Mouse (Mus musculus): Measurements from ENCODE around the gene Plch1.

Plch1 gene

GRCm38 (mm10) chr3:63899309-63899695, at the start of gene Plch1:
TSS of gene Plch1 (minus strand) at chr3:63899472.
- DNase-seq (ENCODE audit: low spot score in 2 of 2) = peak; percentile 23 to 42

- peak in 1 of 2 experiments; percentile 19 for DNase-seq (ENCODE audit: low spot score in 2 of 2)
Observed at GRCm38 (mm10) chr3:63941204-63941850, 42.1 kb upstream of the Plch1 start.

GRCm38 (mm10) chr3:63938928-63939327, 39.7 kb upstream of the Plch1 start:
- DNase-seq (ENCODE audit: low spot score in 2 of 2) = no peak

DNA sequence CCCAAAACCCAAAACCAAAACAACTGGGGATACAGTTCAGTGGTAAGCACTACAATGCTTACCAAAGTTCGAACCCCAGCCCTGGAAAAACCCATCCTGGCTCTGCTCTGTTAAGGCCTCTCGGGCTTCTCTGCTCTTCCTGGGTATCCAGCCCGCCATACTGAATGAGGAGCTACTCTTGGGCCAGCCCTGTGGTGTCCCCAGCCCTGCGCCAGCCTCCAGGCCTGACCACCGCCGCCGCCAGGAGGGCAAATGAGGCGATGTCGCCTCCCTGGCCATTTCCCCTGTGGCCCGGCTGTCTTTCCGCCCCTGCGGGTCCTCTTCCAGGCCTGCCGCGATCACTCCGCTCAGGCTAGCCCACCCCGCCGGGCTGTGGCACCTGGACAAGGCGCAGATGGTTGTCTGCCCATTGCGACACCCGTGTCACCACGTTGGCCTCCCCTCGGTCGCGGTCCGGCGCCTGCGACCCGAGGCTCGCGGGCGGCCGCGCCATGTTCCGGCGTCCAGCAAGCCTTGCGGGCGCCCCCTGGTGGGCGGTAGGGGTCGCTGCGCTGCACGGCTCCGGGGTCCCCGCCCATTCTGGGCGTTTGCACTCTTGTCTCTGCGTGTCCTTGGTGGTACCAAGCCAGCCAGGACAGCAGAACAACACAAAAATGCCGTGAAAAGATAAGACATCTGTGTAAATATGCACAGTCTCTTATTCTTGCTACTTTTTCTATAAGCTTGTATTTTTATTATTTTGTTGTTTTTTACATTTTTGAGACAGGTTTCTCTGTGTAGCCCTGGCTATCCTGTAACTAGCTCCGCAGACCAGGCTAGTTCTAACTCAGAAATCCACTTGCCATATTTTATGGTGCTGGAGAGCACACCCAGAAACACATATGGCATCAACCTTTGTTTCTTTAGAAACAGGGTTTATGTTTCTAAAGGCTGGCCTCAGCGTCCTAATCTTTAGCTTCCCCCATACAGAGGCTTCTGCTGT, 29.9 kb upstream of the Plch1 start, which contains the start of gene E130311K13Rik:
E130311K13Rik (minus strand) TSS at position 595 of the 982 bp plus-strand sequence.
- peak; percentile 73 to 86 for DNase-seq (ENCODE audit: low spot score in 2 of 2)

DNA sequence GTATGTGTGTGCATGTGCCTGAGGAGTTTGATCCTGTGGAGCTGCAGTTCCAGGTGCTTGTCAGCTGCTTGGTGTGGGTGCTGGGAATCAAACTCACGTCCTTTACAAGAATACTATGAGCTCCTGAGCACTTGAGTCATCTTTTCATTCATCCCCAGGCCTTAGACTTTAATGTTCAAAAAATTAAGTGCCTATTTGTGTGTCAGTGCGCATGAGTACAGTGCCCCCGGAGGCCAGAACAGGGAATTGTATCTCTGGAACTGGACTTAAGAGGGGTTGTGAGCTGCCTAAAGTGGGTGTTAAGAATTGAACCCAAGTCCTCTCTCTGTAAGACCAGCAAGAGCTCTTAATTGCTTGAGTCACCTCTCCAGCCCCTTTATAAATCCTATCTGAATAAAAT, 20.4 kb upstream of the Plch1 start:
- no peak for DNase-seq (ENCODE audit: low spot score in 2 of 2)

GRCm38 (mm10) chr3:63910301-63910700, 11.0 kb upstream of the Plch1 start:
- no peak for DNase-seq (ENCODE audit: low spot score in 2 of 2)

DNA sequence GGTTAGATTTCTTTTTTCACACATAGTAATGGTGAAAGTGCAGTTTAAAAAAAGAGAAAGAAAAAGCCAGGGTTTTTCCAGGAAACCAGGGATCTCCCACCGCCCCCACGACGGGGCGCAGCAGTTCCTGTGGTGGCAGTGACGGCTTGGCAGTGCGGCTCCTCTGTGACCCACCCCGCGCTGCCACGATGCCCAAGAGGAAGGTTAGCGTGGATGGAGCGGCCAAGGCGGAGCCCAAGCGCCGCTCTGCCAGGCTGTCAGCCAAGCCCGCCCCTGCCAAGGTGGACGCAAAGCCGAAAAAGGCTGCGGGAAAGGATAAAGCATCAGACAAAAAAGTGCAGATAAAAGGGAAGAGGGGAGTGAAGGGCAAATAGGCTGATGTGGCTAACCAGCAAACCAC, 6.0 kb upstream of the Plch1 start:
- DNase-seq (ENCODE audit: low spot score in 2 of 2) = no peak

- no peak for DNase-seq (ENCODE audit: low spot score in 2 of 2)
Observed at GRCm38 (mm10) chr3:63904157-63904556, 4.9 kb upstream of the Plch1 start.

DNA sequence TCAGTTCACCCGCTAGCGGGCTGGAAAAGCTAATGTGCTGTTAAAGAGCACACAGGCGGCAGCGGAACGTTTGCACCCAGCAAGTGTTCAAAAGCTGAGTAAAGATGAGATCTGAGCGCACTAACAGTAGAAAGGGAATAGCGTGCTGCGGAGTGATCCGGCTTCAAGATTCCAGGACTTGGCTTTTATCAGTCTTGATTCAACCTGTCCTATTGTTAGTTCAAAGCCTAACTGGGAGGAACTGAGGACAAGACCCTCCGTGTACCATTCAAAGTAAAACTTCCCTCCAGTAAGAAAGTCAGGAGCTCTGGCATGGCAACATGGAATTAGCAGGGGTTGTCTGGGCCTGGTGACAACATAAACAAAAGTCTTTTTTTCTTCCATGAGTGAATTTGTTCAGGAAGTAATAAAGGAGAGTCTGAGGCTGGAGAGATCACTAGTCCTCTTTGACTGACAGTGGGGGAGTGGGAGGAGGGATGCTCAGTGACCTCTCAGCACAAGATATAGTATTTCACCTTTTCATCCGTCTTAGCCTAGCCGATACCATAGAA, 824 bp upstream of the Plch1 start:
- DNase-seq (ENCODE audit: low spot score in 2 of 2) = no peak

DNA sequence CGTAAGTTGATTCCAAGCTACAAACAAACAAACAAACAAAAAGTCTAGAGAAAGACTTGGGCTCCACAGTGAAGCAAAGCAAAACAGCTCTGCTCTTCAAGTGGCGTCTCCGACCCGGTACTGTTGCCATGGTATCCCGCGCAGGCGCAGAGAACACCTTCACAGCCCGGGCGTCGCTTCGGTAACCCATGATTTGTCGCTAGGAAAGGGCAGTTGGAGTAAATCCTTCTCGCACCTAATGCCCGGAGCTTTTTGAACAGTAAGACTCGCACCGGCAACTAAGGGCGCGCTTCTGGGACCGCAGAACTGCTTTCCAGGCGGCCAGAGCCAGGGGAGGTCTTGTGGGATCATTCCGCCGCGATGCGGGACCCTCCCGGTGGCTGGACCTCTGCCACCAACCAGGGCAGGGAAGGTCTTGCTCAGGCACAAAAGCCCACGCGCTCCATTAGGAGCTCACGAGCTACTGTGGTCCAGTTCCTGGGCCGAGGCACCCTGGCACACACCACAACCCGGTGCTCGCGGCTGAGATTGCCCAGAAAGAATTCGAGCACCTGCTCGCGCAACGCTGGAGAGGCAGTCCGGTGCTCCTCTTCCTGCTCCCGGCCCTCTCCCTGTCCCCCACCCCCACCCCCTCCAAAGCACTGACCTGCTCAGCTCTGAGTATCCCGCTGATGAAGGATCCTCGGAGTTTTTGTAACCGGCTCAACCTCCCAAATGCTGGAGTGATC, 527 bp downstream of the Plch1 start:
- DNase-seq (ENCODE audit: low spot score in 2 of 2) = peak; percentile 55 to 83

- no peak for DNase-seq (ENCODE audit: low spot score in 2 of 2)
Observed at GRCm38 (mm10) chr3:63897177-63897576, 2.1 kb downstream of the Plch1 start.

- DNase-seq (ENCODE audit: low spot score in 2 of 2) = no peak
Observed at GRCm38 (mm10) chr3:63896303-63896702, 3.0 kb downstream of the Plch1 start.

- DNase-seq (ENCODE audit: low spot score in 2 of 2) = no peak
Observed at GRCm38 (mm10) chr3:63895786-63896185, 3.5 kb downstream of the Plch1 start.

- DNase-seq (ENCODE audit: low spot score in 2 of 2) = no peak
Observed at GRCm38 (mm10) chr3:63893677-63894076, 5.6 kb downstream of the Plch1 start.

- no peak for DNase-seq (ENCODE audit: low spot score in 2 of 2)
Observed at GRCm38 (mm10) chr3:63892154-63892553, 7.1 kb downstream of the Plch1 start.

- no peak for DNase-seq (ENCODE audit: low spot score in 2 of 2)
Observed at GRCm38 (mm10) chr3:63881065-63881464, 18.2 kb downstream of the Plch1 start.

GRCm38 (mm10) chr3:63878995-63879666, 20.1 kb downstream of the Plch1 start:
- DNase-seq (ENCODE audit: low spot score in 2 of 2) = no peak

DNA sequence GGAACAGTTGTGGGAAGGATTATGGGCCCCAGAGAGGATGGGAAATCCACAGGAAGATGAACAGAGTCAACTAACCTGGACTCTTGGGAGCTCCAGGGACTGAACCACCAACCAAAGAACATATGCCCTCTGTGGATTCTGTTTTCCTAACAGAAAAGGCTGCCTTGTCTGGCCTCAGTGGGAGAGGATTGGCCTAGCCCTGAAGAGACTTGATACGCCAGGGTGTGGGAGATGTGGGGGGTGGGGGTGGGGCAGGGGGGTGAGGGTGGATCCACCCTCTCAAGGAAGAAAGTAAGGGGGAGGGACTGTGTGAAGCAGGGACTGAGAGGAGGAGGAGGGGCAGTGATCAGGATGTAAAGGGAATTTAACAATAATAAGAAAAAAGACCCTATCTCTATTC, 26.5 kb downstream of the Plch1 start:
- DNase-seq (ENCODE audit: low spot score in 2 of 2) = no peak

DNA sequence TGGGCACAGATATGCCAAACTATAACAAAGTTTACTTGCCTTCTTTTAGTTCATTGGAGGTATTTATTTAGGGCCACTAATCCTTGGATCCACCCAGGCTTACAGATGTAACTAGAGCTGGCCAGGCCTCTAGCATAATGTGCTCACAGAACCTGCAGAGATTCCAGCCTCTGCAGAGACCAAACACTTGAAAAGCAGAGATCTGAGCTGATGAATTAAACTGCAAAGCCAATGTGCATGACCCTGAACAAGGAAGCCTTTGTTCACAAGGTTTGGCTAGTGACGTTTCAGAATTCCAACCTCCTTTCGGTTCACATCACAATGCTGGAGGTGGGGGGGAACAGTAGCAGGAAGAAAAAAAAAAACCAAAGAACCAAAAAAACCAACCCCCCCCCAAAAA, 28.0 kb downstream of the Plch1 start:
- no peak for DNase-seq (ENCODE audit: low spot score in 2 of 2)

GRCm38 (mm10) chr3:63868285-63868684, 31.0 kb downstream of the Plch1 start:
- peak in 1 of 2 experiments; percentile 36 for DNase-seq (ENCODE audit: low spot score in 2 of 2)

GRCm38 (mm10) chr3:63865069-63865468, 34.2 kb downstream of the Plch1 start:
- no peak for DNase-seq (ENCODE audit: low spot score in 2 of 2)

Data from frontal cortex, postnatal 10 days (tissue).